Mouse (Mus musculus): ENCODE data around the gene Kcnmb2. TPM values are rescaled to one million over a fixed set of nuclear protein-coding genes. Genes with fewer than 3 reads are reported as not detected.

Kcnmb2 gene
- total RNA-seq, 2 experiments from 2014 or later, result not detected

DNA sequence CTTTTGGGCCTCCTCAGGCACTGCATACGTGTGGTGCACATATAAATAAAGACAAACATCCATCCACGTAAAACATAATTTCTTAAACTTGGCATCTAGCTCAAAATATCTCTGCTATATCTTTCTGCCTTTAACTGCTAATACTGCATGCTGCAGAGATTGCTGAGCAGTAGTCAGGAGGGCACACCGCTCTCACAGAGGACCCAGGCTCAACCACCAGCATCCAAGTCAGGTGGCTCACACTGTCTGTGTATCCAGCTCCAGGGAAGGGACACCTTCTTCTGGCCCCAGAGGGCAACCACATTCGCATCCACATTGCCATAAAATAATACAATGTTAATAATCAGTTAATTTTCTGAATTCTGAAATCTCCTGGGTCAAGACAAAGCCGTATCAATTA lies 241.9 kb downstream of the Kcnmb2 start:
- no peak for DNase-seq

- no peak for DNase-seq
Measured at GRCm38 (mm10) chr3:32144655-32145054, 242.3 kb downstream of the Kcnmb2 start.

DNA sequence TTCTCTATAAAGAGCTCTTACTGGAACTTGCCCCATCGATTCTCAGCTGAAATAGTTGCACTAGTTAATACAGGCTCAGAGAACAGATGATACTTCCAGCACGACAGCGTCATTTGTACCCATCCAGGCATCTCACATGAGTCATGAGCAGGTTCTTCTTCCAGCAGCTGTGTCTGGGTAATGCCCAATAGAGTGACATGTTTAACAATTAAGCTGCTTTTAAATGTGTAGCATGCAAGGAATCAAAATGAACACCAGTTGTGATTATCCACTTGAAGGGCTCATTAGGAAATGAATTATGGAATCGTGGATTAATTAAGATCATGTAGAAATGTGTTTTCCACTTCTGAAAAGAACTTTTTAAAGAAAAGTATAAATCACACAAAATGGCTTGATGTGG lies 245.4 kb downstream of the Kcnmb2 start:
- DNase-seq, result no peak

GRCm38 (mm10) chr3:32149851-32150570 lies 247.7 kb downstream of the Kcnmb2 start:
- DNase-seq, result no peak

GRCm38 (mm10) chr3:32180519-32180918 lies 278.2 kb downstream of the Kcnmb2 start:
- DNase-seq, result no peak

GRCm38 (mm10) chr3:32185855-32186522 lies 283.7 kb downstream of the Kcnmb2 start:
- DNase-seq, result no peak

- DNase-seq, result peak in 1 of 2 experiments; percentile 47
Measured at GRCm38 (mm10) chr3:32188521-32188920, 286.2 kb downstream of the Kcnmb2 start.

GRCm38 (mm10) chr3:32188955-32189354 lies 286.6 kb downstream of the Kcnmb2 start:
- DNase-seq, result no peak

DNA sequence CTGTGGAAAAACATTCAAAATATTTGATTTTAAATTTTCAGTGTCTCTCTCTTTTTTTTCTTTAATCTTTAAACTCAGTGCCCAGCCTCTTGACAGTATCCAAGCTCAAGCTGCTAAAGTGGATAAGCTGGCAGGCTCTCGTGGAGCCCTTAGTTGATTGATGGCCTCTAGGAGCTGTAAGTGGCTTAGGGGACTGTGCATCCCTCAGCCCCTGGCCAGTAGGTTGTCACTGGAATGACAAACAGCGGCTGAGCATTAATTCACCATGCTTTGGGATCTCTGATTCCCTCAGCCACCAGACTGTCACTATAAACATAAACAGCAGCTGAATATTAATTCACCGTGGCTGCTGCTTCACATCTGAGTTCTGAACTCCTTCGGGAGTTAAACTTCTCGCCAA lies 287.6 kb downstream of the Kcnmb2 start:
- DNase-seq, result no peak

DNA sequence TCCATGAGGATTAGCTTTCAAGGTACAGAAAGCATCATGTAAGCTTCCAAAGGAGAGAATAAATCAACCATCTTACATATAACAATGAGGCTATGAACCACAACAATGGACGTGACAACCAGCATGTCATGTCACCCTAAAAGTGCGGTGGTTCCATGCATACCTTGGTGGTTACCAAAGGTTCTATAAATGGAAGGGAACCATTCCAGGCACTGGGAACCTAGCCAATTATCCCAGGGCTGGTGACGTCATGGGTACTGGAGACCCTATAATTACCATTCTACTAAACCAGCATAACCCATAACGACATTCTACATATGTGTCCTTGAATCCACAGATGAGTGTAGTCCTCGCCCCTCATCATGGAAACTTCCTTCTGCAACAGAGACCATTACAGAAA lies 291.7 kb downstream of the Kcnmb2 start:
- DNase-seq, result peak; percentile 29 to 48

GRCm38 (mm10) chr3:32226755-32227154 lies 324.4 kb downstream of the Kcnmb2 start:
- DNase-seq, result no peak

- DNase-seq, result peak; percentile 4 to 7
Measured at GRCm38 (mm10) chr3:32236766-32237165, 334.5 kb downstream of the Kcnmb2 start.
